Mouse (Mus musculus): Measurements from ENCODE around the gene Mcoln2.

GRCm38 (mm10) chr3:146151328-146151727 lies 1.7 kb downstream of the Mcoln2 start:
- TF ChIP-seq CHD1 (IDR thresholded peaks at IDR 0.05; ENCODE audit: low read depth, low read length), result no peak
- TF ChIP-seq ZC3H11A (IDR thresholded peaks at IDR 0.05; ENCODE audit: low read depth, low read length), result no peak
